Mouse (Mus musculus): Measurements from ENCODE around the gene Fam57b.

DNA sequence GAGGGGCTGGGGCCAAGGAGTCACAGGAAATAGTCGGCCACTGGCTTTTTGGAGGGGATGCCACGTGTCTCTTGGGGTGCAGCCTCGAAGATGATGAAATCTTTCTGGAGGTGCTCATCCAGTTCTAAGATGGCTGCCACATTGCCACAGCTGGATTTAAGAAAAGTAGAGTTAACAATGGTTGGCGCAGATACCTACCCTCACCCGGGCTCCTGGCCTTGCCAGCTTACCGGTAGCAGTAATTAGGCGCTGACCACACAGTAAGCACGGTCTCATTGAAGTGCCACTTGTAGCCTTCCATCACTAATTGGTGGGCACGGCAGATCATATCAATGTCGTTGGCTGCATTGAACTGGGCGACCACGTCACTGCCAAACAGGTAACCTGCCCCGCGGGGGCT lies 11.3 kb upstream of the Fam57b start:
- TF ChIP-seq POLR2A (IDR thresholded peaks at IDR 0.05; ENCODE audit: extremely low read depth, insufficient read depth, low read length) (no peak), CTCF (IDR thresholded peaks at IDR 0.05; ENCODE audit: extremely low read depth, insufficient read depth, low read length) (no peak)
